Mouse (Mus musculus) CH12F3 (cell line): ENCODE data around the gene Ftsj1.

ENCODE experiments used
- in situ Hi-C: fragments of 300-500 bp; cut with MboI; formaldehyde crosslinking; loops from 2 replicates; pipeline ENCODE4 v1.14.3; 2020; ENCODE audit warnings: low sequenced_read_pairs

The Ftsj1 gene

GRCm38 (mm10) chrX:8252334-8253285 is at the start of gene Ftsj1:
Gene Ftsj1 (minus strand): TSS chrX:8252406.
- in situ Hi-C loops = no loop called here

GRCm38 (mm10) chrX:8288621-8289020 is 36.4 kb upstream of the Ftsj1 start:
- in situ Hi-C loops = no loop called here

- in situ Hi-C loops = no loop called here
Measured at GRCm38 (mm10) chrX:8274056-8274455, 21.9 kb upstream of the Ftsj1 start.

DNA sequence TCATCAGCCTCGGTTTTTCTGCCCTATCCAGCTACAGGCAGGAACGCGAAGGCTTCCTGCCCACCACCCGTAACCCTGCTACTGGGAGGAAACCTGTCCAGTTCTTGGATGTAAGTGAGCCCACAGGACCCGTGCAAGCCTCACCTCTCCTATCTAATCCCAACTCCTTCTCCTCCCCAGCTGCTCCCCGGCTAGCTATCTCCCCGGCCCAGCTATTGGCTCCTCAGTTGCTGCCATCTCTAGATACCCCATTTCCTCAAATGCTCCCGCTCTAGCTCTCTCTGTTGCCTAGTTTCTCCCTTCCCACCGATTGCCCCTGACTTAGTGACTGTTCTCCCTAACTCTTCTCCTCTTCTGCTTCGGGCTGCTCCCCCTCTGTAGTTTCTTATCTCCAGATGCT is 19.8 kb upstream of the Ftsj1 start:
- in situ Hi-C loops = no loop called here

- in situ Hi-C loops = no loop called here
Measured at GRCm38 (mm10) chrX:8271083-8271820, 19.0 kb upstream of the Ftsj1 start, which contains the start of gene Slc38a5. Gene Slc38a5 (plus strand): TSS chrX:8271133.

- in situ Hi-C loops = no loop called here
Measured at GRCm38 (mm10) chrX:8264222-8264621, 12.0 kb upstream of the Ftsj1 start.

DNA sequence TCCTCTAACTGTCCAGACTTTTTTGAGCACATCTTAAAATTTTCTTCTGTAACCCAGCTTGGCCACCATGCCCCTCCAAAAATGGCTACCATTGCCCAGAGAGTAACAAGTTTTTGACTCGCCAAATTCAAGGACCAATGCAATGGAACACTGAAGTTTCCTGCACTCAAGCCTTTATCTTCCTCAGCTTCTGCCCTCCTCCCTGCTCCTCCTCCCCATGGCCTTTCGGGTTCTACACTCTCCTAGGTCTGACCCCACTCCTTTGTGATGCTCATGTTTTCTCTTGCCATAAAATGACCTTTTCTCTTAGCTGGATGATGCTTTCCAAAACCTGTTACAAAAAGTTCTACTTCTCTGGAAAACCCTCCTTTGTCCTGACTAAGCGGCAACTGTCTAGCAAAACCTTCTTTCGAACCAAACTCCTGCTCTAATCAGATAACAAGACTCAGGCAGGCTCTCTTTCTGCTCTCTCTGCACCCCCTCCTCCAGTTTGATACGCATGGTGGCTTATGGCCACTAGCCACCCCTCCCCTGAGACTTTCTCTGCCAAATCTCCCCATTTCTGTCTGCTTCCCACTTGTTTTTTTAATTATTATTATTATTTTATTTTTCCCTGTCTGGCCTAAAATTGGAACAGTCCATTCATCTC is 11.1 kb upstream of the Ftsj1 start:
- in situ Hi-C loops = no loop called here

GRCm38 (mm10) chrX:8259478-8259877 is 7.3 kb upstream of the Ftsj1 start:
- in situ Hi-C loops = no loop called here

DNA sequence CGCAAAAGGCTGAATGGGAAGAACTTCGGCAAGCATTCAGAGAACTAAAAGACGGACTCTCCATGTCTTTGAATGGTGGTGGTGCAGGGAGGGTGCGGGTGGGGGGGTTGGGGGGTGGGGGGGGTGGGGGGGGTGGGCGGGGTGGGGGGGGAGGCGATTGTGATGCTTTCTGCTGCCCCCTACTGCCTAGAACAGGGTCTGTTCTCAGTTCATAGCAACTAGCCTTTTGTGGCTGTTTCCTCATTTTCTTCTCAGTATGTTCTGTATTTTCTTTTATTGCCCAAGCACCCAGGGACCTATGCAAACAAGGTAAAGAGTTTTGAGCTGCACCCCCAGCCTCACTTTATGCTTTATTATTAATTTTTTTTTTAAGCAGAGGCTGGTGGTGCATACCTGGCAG is 3.6 kb upstream of the Ftsj1 start:
- in situ Hi-C loops = no loop called here

- in situ Hi-C loops = no loop called here
Measured at GRCm38 (mm10) chrX:8253711-8254110, 1.5 kb upstream of the Ftsj1 start.

GRCm38 (mm10) chrX:8251789-8252333 is 345 bp downstream of the Ftsj1 start:
- in situ Hi-C loops = no loop called here

GRCm38 (mm10) chrX:8248542-8249120 is 3.6 kb downstream of the Ftsj1 start:
- in situ Hi-C loops = no loop called here

DNA sequence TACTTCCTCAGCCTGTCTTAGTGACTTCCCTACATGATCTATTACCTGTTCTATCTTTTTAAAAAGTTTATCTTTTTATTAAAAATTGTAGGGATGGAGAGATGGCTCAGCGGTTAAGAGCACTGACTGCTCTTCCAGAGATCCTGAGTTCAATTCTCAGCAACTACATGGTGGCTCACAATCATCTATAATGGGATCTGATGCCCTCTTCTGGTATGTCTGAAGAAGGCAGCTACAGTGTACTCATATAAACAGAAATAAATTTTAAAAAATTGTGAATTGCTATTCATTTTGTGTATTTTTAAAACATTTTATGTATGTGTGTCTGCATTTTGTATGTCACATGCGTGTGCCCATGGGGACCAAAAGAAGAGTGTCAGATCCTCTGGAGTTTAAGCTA is 4.5 kb downstream of the Ftsj1 start:
- in situ Hi-C loops = no loop called here

DNA sequence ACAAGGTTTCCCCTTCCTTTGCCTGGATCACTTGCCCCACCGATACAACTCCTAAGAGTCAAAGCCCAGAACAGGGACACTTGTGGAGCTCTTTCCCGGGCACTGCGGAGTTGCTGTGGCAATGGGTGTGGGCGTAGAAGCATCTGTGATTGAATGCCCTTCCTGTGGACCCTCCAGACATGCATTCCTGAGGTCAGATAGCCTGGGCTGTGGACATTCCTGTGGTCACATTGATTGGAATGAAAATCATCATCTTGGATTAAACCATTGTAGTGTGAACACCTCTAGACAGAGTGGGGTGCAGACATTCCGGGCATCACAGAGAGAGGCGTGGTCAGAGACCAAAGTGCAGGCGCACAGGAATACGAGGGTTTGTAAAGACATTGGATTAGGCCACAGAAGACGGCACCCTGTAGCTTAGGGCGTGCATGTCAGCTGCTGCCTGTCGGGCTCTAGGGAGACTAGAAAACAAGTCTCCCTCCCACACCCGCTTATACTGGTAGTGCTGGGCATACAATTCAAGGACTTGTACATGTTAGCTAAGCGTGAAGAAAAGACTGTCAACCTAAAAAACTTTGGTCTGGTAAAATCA is 13.3 kb downstream of the Ftsj1 start:
- in situ Hi-C loops = no loop called here

DNA sequence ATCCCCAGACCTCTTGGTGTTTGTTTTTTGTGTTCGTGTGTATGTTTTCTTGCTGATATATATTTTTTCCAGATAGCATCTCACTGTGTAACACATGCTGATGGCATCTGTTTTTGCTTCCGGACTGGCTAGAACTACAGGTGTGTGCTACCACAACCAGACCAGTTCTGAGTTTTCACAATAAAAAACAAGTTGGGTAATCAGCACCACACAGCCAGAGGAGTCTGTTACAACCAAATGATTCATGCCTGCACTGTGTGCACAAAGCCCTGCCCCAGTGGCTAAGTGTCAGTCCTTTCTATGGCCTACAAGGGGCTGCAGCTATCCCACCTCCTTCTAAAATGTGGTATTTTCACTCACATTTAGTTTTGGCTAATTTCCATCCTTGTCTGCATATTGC is 15.5 kb downstream of the Ftsj1 start:
- in situ Hi-C loops = no loop called here

GRCm38 (mm10) chrX:8233602-8234001 is 18.6 kb downstream of the Ftsj1 start:
- in situ Hi-C loops = no loop called here

DNA sequence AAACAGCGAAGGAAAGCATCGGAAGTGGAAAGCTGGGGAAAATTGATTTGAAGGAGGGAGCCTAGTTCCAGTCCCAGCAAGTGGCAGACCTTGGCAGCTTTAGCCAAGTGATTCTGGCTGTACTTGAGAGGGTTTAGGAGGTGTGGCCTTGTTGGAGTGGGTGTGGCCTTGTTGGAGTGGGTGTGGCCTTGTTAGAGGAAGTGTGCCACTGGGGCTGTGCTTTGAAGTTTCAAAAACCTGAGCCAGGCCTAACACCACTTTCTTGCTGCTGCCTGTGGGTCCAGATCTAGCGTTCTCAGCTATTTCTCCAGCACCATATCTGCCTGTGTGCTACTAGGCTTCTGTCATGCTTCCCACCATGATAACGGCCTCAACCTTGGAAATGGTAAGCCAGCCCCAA is 21.9 kb downstream of the Ftsj1 start:
- in situ Hi-C loops = no loop called here

DNA sequence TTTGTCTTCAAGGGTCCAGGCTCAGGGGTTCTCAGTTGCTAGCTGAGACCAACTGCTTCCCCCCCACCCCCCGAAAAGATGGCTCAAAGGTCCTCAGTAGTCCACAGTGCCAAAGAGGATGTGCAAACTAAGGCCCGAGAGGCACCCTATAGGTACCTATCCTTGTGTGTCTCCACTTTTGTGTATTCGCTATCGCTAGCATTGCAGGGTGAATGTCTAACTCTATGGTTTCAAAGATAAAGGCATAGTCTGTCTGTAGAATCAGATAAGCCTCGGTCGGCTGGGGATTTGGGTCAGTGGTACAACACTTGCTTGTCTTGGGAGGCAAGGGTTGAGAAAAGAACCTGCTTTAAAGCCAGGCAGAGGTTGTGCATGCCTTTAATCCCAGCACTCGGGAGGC is 28.7 kb downstream of the Ftsj1 start:
- in situ Hi-C loops = no loop called here

DNA sequence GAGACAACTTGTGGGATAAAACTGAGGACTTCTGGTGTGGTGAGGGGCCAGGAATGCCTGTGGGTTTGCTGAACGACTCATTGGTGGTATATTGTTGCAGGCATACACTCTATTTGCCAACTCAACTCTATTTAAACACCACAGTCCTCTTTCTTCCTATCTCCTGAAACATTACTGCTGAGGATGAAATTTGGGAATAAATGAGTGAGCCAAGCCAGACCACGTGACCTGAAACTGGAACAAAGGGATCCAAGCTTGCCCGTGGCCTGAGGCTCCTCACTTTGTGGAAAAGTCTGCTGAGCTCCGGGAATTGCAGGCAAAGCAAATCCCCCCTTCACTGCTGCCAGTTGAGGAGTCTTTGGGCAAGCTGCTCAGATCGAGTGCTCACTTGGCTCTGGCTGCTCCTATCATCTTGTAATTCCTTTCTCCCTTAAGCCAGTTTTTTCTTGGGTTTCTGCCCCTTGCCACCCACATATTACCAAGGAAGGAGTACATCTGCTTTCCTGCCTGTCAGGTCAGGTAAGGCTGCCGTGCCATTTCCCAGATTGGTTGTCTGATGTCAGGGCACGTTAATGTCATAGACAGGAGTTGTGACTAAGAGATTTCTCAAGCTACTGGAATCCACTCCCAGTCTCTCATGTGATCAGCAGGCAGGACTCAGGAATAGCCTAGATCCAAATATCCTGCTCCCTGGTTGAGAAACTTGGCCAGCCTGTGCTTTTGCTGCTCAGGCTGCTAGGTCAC is 29.4 kb downstream of the Ftsj1 start:
- in situ Hi-C loops = no loop called here

GRCm38 (mm10) chrX:8222296-8222677 is 29.9 kb downstream of the Ftsj1 start:
- in situ Hi-C loops = no loop called here
